Mouse (Mus musculus) megakaryocyte progenitor cell, adult 5-6 weeks (primary cell): ENCODE results near the gene Rnf212b. TPM values are rescaled to one million over a fixed set of nuclear protein-coding genes. Genes with fewer than 3 reads are reported as not detected.

Experiments
- ATAC-seq: replicated peaks from 2 replicates; pipeline ENCODE4 v1.8.0; 2016; ENCODE audit warnings: mild to moderate bottlenecking, moderate TSS enrichment, inconsistent platforms; ENCODE audit not compliant: poor library complexity
- total RNA-seq, 2 experiments: library from RNA; stranded (forward) in 1 of 2; stranded (reverse) in 1 of 2; fragments of 157-497, 149-512 nt in 1 of 2; fragments of 200-1000 nt in 1 of 2; gene quantifications; 2 replicates each; pipeline versions ENCODE4 v1.2.3 to v1.2.4; 2015 to 2017

Gene Rnf212b
- total RNA-seq, 2 experiments from 2014 or later: not detected

DNA sequence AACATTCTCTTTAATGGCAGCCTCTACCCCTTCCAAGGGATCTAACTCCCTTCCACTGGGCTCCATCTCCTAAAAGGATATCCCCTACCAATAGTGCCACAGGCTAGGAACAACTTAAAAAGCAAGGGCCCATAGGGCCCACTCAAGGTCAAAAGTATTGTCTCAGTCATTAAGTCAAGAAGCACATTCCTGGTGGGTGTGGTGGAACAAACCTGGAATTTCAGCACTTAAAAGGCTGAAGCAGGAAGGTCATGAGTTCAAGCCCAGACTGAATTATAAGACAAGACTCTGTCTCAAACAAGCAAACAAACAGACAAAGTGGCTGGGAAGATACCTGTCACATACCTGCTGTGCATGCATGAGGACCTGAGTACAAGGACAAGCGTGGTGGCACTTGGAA is 18.0 kb upstream of the Rnf212b start:
- no peak for ATAC-seq

DNA sequence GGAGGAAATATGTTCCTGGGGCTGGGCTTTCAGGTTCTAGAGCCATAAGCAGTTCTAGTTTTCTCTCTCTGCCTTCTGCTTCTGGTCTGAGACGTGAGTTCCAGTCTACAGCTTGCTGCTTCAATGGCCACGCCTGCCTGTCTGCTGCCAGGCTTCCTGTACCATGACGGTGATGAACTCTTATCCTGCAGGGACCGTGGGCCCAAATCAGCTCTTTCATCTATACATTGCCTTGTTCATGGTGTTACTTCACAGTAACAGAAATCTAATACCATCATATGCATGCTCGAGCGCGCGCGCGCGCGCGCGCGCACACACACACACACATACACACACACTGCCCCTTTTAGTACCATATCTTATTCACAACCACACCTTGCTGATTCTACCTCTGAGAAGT is 17.2 kb upstream of the Rnf212b start:
- ATAC-seq: no peak

DNA sequence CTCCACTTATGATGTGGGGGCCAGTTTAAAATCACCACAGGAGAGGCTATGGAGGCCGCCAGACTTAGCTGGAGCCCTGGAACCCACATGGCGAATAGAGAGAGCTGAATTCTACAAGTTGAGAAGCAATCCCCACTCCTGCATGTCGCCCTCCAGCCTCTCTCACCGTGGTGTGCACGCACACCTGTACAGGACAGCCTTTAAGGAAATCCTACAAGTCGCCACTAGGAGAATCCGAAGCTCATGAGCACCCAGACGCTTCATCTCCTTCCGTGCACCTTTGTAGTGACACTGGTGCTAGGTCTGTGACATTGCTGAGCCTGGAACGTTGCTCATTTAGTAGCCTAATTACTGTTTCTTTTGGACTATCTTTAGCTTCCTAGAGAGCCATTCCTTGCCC is 14.3 kb upstream of the Rnf212b start:
- no peak for ATAC-seq

DNA sequence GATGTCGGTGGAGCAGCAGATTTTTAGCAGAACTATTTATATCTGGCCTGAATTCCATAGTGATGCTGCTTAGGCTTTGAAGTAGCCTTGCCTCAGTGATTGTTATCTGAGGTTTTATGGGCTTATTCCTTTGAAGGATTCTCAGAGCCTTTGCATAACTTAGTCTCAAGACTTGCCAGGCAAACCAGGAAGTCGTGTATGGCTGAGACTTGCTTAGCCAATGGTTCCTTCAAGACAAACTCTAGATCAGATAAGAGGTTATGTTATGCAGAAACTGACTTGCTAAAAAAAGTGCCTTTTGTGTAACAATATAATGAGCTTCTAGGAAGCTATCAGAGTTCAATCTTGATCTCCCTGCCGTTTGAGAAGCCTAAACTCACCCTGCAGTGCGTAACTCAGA is 11.5 kb upstream of the Rnf212b start:
- no peak for ATAC-seq

DNA sequence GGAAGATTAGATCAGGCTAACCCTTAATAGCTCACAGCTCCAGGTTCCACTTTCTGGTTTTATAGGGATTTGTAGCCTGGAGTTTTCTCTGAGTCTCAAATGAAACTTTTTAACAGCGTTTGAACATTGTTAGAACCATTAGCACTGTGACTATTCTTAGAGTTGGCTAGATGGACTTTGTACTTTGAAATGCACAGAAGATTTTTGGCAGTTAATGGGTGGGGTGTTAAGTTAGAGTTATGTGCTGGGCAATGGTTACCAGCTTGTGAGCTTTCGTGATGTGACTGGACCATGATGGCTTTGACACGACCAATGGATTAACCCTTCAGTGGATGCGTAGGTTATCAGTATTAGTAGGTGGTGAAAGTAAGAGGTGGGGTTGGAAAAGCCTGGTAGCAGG is 7.8 kb upstream of the Rnf212b start:
- ATAC-seq: no peak

DNA sequence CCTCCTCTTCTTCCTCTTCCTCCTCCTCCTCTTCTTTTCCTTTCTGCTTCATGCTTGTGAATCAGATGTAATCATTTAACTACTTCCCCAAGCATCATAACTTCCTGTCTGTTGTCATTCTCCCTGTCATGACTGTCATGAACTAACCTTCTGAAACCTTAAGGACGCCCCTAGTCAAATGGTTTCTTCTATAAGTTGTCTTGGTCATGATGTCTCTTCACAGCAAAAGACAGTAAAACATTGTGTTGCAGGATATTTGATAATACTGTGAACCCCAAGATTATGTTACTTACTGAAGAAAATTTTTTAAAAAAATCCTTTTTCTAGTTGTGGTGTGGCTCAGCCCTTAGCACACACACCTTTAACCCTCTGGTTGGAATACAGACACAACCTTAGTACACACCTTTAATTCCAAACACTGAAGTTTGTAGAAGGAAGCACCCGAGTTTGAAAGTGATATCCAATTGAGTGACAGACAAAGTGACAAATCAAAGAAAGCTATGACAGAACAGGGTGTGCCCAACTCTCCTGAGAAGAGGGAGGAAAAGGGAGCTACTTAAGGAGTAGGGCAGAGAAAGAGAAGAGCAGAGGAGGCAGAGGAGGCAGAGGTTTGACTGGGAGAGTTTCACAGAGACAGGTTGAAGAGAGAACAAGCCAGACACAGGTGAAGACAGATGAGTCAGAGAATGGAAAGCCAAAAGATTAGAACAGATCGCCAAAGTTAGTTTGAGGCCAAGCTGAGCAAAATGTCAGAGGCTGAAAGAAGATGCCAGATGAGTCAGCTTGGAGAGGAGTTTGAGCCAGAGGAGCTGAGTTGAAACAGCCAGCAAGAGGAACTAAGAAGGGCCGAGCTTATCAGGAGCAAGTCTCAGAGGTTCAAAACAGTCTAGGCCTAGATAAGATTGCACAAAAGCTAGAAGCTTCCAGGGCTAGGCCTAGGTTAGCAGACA is 4.9 kb upstream of the Rnf212b start:
- ATAC-seq: peak; percentile 48

DNA sequence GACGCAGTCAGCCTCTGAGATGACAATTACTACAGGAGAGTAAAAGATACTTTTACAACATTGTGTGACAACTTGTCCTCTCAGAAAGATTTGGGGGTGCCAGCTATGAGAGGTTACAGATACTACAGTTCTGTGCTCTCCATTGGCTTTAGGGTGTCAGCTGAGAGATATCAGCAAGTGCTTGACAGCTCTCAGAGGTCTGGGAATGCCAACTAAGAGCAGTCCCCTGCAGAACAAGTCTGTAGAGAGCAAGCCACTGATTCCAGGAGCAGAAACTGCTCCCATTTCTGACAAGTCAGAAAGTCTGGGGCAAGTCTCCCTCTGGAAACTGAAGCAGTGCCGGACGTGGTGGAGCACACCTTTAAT is 4.3 kb upstream of the Rnf212b start:
- no peak; the same call in 1 of the 2 replicates for ATAC-seq

DNA sequence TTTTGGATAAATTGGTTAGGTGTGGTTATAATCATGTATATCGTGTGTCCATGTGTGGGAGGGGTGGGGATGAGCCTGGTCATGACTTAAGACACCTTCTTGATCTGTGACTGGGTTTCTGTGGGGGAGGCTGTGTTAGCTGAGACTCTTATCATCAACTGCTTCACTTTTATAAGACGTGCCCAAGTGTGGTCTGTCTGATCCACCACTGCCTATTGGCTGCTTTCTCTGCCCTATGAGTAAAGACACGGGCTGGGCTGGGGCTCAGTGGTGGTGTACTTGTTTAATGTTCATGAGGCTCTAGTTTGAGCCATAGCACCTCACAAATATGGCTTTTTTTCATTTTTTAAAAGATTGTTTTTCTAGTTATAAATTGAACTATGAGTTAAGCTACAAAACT is 1.8 kb downstream of the Rnf212b start:
- peak; percentile 75 for ATAC-seq

DNA sequence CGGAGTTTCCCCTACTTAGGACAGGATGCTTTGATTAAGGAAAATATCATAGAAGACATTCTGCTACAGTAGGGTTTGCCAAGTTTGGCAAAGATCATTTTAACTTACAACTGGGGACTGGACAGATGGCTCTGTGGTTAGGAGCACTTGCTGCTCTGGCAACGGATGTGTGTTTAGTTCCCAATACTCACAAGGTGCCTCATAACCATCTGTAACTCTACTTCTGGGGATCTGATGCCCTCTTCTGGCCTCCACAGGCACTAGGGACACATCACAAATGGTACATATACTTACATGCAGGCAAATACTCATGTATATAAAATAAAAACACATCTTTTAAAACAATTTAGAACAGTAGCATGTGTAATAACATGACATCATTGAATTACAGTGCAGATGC is 3.9 kb downstream of the Rnf212b start:
- ATAC-seq: peak; percentile 97

DNA sequence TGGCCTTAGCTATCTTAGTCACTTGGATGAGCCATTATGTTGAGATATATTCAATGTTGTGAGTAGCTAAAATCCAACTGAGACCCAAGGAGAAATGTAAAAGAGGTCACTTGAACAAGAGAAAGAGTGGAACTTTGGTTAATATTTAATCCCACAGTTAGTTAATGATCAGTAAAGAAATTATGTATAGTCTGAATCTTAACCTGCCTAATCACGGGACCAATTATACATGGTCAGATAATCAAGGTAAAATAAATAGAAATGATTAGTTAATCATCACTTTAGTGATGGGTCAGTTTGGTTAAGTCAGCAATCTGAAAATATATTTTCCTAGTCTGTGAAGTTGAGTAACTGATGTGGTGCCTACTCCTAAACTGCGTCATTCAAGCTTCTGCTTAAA is 8.4 kb downstream of the Rnf212b start:
- ATAC-seq: no peak

DNA sequence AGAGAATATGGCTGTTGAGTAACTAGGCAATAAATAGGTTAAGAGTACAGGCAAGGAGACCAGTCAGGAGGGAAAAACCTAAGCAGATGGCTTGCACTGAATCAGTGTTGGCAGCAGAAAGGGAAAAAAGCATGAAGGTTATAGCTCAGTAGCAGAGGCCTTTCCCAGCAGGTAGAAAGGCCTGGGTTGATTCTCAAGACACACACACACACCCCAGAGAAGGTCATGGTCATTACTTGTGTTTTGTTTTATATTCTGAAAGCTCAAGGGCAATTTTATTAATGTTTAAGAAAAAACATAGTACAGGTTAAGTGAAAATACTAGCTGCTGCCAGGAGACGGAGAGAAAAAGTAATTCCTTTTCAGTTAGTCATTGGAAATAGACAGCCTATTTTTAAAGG is 9.8 kb downstream of the Rnf212b start:
- ATAC-seq: no peak

DNA sequence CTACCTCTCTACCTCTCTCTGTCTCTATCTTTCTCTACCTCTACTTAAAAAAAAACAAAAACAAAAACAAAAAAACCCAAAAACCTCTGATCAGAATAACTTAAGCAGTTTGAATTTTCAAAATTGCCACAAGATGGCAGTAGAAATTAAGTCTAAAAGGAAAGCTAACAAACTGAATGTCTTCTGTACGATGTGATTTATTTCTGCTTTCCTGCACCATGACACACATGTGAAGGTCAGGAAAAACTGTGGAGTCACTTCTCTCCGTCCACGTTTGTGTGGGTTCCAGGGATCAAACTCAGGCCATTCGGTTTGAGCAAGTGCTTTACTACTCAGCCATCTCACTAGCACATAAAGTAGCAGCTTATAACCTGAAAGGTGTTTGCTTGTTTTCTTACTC is 29.5 kb downstream of the Rnf212b start:
- ATAC-seq: peak; percentile 44; the same call in 1 of the 2 replicates

DNA sequence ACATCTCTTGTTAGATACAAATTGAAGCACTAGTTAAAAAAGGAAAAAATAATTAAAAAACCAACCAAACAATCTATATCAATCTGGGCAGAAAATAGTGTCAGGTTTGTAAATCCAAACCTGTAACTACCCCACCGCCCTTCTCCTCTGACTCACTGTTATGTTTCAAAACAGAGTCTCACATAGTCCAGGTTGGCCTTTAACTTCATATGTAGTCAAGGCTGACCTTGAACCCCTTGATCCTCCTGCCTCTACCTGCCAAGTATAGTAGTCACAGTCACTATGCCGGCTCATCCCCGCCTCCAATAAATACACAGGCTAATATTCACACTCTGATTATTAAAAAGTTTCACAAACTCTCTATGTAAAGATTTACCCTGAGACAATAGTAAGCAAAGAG is 41.8 kb downstream of the Rnf212b start:
- no peak for ATAC-seq

DNA sequence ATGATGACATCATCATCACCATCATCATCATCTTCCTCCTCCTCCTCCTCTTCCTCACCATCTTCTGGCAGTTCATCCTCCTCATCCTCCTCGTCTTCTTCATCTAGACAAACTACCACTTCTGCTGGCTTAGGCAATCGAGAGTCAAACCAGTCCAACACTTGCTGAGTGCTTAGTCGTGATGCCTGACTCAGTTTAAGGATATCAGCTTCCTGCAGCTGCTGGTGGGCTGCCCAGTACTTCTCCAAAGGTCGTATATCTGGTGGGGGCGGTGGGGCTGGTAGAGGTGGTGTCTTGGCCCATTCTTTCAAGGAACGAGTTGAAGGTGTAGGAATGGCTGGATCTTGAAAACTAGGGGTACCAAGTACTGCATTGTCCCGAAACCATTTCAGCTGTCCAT is 42.8 kb downstream of the Rnf212b start:
- ATAC-seq: no peak

DNA sequence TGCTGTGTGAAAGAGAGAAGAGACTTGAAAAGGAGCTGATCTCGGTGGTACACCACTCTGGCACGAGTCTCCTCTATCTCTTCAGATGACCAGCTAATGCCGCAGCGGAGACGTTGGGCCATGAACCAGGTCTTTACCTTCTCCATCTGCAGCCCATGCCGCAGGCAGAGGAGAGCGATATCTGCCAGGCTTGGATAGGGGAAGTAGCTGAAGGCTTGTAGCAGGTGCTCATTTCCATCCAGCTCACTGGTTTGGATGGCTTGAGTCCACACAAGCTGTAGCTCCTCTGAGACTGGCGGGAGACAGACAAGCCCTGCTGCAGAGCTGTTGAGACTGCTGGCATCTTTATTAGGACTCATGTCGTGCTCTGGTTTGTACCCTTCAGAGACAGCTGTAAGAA is 44.0 kb downstream of the Rnf212b start:
- no peak for ATAC-seq

DNA sequence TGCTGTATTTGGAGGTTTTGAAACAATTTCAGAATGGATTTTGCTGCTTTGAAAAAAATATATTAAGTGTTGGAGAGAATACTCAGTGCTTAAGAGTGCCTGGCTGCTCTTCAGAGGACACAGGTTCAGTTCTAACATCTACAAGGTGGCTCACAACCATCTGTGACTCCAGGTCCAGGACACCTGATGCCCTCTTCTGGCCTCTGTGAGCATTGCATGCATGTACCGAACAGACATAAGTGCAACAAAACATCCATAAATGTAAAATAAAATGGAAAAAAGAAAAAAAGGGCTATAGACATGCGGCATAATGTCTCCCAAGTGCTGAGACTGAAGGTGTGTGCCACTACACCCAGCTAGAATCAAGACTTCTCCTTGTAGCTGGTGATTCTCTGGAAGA is 46.6 kb downstream of the Rnf212b start:
- ATAC-seq: 0 out of 2 replicates have a peak, but pooled peaks have one; percentile 42

DNA sequence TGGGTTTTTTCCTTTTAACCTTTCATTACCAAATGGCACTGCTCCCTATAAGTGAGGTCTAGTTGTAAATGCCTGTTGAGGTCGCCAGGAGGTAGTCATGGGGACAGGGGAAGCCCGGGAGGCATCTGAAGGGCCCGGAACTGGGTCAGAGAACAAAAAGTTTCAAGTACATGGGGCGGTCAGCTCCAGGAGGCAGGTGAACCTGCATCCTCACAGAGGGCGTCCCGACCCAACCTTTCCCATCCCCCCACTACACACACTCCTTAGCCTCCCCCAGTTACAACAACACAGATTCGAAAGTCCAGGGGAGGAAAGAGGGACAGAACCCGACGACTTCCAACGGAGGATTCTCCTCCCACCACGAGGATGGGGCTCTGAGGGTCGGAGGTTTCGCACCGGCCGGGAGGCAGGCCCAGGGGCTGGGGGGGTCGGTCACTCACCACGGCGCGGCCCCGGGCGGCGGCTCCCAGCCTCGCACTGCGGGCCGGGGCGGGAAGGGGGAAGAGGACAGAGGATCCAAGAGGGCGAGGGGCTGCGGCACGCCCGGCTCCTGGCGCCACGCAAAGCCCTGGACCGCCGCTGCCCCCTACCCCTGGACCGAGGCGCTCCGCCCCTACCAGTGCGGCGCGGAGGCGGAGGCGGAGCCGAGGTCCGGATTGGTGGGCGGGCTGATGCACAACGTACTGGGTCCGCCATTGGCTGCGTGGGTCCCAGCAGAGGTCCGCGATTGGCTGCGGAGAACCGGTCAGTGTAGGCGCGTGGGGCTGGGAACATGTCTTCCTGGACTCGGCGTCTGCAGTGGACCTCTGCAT is 49.8 kb downstream of the Rnf212b start:
- peak; percentile 96 for ATAC-seq

DNA sequence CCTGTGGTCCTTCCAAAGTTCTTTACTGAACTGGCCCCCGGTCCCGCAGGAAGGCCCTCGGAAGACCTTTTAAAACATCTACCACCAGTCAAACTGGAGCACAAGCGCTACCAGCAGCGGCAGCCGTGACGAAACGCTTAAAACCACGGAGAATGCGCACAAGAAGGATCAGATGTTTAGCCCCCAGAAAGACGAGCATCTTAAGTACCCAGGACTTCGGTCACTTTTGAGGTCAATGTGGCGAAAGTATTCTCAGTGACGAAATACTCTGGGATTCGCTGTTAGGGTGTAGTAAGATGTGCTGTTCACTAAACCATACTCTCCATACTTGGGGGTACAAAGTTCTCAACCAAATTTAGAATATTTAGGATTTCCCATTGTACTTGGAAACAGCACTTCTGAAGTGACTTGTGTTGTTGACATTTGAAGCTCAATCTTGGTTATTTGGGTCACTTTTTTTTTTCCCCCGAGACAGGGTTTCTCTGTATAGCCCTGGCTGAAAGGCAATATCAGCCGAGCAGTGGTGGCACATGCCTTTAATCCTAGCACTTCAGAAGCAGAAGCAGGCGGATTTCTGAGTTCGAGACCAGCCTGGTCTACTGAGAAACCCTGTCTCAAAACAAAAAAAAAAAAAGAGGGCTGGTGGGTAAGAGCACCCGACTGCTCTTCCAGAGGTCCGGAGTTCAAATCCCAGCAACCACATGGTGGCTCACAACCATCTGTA is 50.5 kb downstream of the Rnf212b start:
- ATAC-seq: peak; percentile 51

DNA sequence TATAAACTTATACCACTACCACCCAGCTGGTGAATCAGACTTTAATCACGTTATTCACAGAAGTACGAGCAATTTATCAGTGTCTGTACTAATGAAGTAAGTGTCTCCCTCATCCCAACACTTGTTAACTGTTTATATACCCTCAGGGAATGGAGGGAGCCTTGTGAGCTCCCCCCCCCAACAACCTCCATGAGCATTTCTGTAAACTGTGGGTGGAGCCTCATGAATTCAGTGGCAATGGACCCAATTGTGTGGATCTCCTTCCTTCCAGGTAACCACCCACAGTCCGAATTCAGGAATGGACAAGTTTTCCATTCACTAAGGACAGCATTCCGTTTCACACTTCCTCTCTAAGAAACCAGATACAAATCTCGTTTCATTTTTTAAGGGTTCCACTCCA is 51.7 kb downstream of the Rnf212b start:
- ATAC-seq: no peak

DNA sequence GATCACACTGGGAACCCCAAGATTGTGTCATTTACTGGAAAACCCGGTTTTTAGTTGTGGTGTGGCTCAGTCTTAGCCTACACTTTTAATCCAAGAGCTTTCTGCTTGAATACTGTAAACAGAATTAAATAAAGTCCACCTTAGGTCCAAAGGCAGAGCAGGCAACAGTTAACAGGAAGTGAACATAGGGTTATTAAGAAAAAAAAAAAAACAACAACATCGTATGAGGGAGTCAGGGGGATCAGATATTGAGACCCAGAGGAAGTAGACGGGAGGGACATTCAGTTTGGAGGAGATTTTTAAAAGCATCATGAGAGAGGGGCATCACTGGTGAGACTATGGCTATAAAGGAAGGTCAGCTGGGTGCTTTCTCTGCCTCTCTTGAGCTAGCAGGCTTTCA is 52.3 kb downstream of the Rnf212b start:
- ATAC-seq: no peak

DNA sequence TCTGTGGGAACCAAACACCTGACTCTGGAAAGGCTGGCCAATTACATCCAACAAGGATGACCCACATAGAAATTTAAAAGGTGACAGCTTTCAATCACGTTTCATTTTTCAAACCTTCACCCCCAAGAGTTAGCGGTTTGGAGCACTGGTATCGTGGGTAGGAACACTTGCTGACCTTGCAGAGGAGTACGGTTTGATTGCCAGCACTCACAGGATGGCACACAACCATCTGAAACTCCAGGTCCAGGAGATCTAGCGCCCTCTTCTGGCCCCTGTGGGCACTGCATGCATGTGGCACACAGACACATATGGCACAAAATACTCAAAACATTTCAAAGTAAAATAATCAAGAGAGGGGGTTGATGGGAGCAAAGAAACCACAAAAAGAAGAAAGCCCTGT is 53.0 kb downstream of the Rnf212b start:
- no peak for ATAC-seq
